Mouse (Mus musculus) heart, adult 18-20 months (tissue): ENCODE measurements around the gene Mex3d. TPM values are rescaled to one million over a fixed set of nuclear protein-coding genes. Genes with fewer than 3 reads are reported as not detected.

ENCODE experiments used
- DNase-seq, 2 experiments: peaks; one replicate each; pipeline ENCODE4 v3.0.0; 2021 to 2022; ENCODE audit warnings: mixed read lengths in 1 of 2
- microRNA-seq, 2 experiments: library from miRNA; unstranded; fragments of <30 nt; microRNA quantifications; one replicate each; pipeline ENCODE4 v1.2.0; 2022
- total RNA-seq, 2 experiments: library from RNA; stranded (reverse); gene quantifications; 2 replicates each; pipeline ENCODE4 v1.2.3; 2021

Gene Mex3d
- total RNA-seq, 2 experiments from 2014 or later: 6.4 to 7.8 TPM

GRCm38 (mm10) chr10:80330888-80331287 lies 56.6 kb downstream of the Mex3d start:
- no peak for DNase-seq

Small RNA genes within 50 kb of the gene (microRNA-seq; reads per million reads assigned to microRNA genes)
- 0 reads per million in 2 experiments for gene Gm22721

Other genes with a start within 250 kb of the Mex3d start
- 1,000 to 10,000 TPM; 1,096 to 1,108 TPM for gene Atp5d, start 249.0 kb downstream of the Mex3d start, total RNA-seq
- 1 to 10 TPM; 2.7 to 3.1 TPM for gene Cbarp, start 246.8 kb downstream of the Mex3d start, total RNA-seq
- 100 to 1,000 TPM; 117 to 125 TPM for gene Midn, start 239.4 kb downstream of the Mex3d start, total RNA-seq
- 10 to 100 TPM; 46.3 to 54.9 TPM for gene Cirbp, start 221.7 kb downstream of the Mex3d start, total RNA-seq
- 1 to 10 TPM; 4.2 to 5.7 TPM for gene 1600002K03Rik, start 214.7 kb downstream of the Mex3d start, total RNA-seq
- 1 to 10 TPM in 1 of 2 experiments, under 1 TPM in 1; 0.98 to 1.3 TPM for gene Efna2, start 208.2 kb downstream of the Mex3d start, total RNA-seq
- gene Mum1, start 161.2 kb downstream of the Mex3d start, total RNA-seq: 10 to 100 TPM; 11.4 to 14.2 TPM
- 1,000 to 10,000 TPM; 1,019 to 1,055 TPM for gene Ndufs7, start 138.5 kb downstream of the Mex3d start, total RNA-seq
- gene Gamt, start 126.6 kb downstream of the Mex3d start, total RNA-seq: 10 to 100 TPM in 1 of 2 experiments, 1 to 10 TPM in 1; 8.9 to 14.8 TPM
- gene Dazap1, start 126.2 kb downstream of the Mex3d start, total RNA-seq: 10 to 100 TPM; 46.9 to 58.8 TPM
- gene Rps15, start 95.2 kb downstream of the Mex3d start, total RNA-seq: 100 to 1,000 TPM; 745 to 872 TPM
- gene Apc2, start 91.7 kb downstream of the Mex3d start, total RNA-seq: 1 to 10 TPM; 2.6 to 2.8 TPM
- 10 to 100 TPM; 15.8 to 16.6 TPM for gene 2310011J03Rik, start 67.1 kb downstream of the Mex3d start, total RNA-seq
- gene Pcsk4, start 58.2 kb downstream of the Mex3d start, total RNA-seq: 1 to 10 TPM; 1.3 TPM
- 1 to 10 TPM; 4.8 to 5.3 TPM for gene Reep6, start 57.7 kb downstream of the Mex3d start, total RNA-seq
- 10 to 100 TPM; 75.6 to 80.1 TPM for gene Adamtsl5, start 39.2 kb downstream of the Mex3d start, total RNA-seq
- gene Plk5, start 31.2 kb downstream of the Mex3d start, total RNA-seq: 1 to 10 TPM in 1 of 2 experiments, under 1 TPM in 1; 0.69 to 1.2 TPM
- gene Mbd3, start 11.9 kb upstream of the Mex3d start, total RNA-seq: 10 to 100 TPM; 93.3 to 97.7 TPM
- 1,000 to 10,000 TPM; 1,809 to 1,881 TPM for gene Uqcr11, start 19.2 kb upstream of the Mex3d start, total RNA-seq
- 10 to 100 TPM; 15.6 to 17.3 TPM for gene Tcf3, start 46.0 kb upstream of the Mex3d start, total RNA-seq
- gene Onecut3, start 107.2 kb upstream of the Mex3d start, total RNA-seq: under 1 TPM in 1 of 2 experiments, not detected in 1; 0.05 TPM
- gene Atp8b3, start 151.5 kb upstream of the Mex3d start, total RNA-seq: not detected
- 10 to 100 TPM; 11.2 to 11.6 TPM for gene Rexo1, start 173.9 kb upstream of the Mex3d start, total RNA-seq
- gene Klf16, start 189.7 kb upstream of the Mex3d start, total RNA-seq: 1 to 10 TPM; 5.2 to 5.5 TPM
- 10 to 100 TPM; 40.6 to 44.8 TPM for gene Abhd17a, start 202.7 kb upstream of the Mex3d start, total RNA-seq
- gene Scamp4, start 215.2 kb upstream of the Mex3d start, total RNA-seq: 10 to 100 TPM; 20.1 to 22.2 TPM
- 1 to 10 TPM; 1.1 to 1.5 TPM for gene Adat3, start 215.2 kb upstream of the Mex3d start, total RNA-seq
- under 1 TPM; 0.15 to 0.46 TPM for gene Gm49322, start 218.4 kb upstream of the Mex3d start, total RNA-seq
- 100 to 1,000 TPM; 121 to 132 TPM for gene Csnk1g2, start 235.2 kb upstream of the Mex3d start, total RNA-seq